In the genomic region with DNA sequence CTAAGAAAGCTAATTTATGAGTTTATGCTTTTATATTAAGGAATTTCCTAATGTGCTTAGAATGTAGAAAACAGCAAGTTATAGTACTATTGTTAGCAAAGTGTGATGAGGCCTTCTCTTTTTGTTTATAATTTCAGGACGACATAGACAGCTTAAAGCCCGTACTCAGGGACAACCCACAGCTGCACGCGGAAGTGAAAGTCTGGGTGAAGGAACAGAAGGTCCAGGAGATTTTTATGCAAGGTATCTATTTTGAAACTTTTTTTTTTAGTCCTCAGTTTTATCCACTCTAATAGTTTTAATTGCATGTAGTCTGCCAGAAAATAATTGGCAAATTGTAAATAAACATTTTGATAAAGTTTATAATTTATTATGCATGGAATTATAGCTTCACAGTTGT, we compare ENCODE assay signal across 12 mouse cellular contexts.
"Had no signal": no experiment of that assay in that cellular context is flagged by ENCODE, and none has a peak within 500 bp of the region (broad histone marks: within the 10 kb centered on the region; RNA-seq: fewer than 3 reads in every experiment).

No protein-coding gene starts in this region.

- ATAC-seq: intestine, postnatal 0 days; midbrain, embryonic 16.5 days had no signal

- H3K27me3 ChIP-seq: liver, embryonic 15.5 days; lung, embryonic 15.5 days; midbrain, embryonic 12.5 days had no signal

- H3K27ac ChIP-seq: left cerebral cortex, adult 2 months; limb, embryonic 10.5 days; liver, embryonic 15.5 days; lung, embryonic 15.5 days; midbrain, embryonic 12.5 days had no signal

- H3K9me3 ChIP-seq: limb, embryonic 10.5 days; liver, embryonic 15.5 days; lung, embryonic 15.5 days; midbrain, embryonic 12.5 days had no signal

- DNase-seq: kidney, adult 8-10 months; kidney, postnatal 36 days; lung, postnatal 14 days; thymus, postnatal 36 days had no signal

- H3K4me3 ChIP-seq: left cerebral cortex, adult 2 months; limb, embryonic 10.5 days; liver, embryonic 15.5 days; lung, embryonic 15.5 days; midbrain, embryonic 12.5 days had no signal

- H3K4me2 ChIP-seq: liver, embryonic 11.5 days; liver, embryonic 15.5 days; lung, embryonic 15.5 days; midbrain, embryonic 12.5 days had no signal

- H3K9ac ChIP-seq: liver, embryonic 15.5 days; lung, embryonic 15.5 days; midbrain, embryonic 12.5 days had no signal
